In the genomic region with DNA sequence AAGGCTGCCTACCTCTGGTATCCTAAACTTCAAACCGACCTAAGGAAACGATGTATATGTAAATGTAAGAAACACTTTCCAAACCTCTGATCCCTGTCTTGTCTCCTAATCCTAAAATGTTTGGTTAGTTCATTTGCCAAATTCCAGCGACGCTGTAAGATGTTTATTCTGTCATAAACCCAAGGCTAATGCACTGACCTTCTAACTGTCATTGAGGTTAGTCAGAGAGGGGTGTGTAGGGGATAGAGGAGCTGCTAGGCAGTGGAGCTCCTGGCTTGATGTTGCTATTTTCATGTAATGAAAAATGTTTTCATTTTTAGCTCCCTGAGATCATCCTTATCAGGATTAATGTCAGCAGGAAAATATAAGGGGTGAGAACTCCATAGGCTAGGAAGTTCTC, we compare ENCODE assay signal across 29 mouse cellular contexts.
DNase-seq lines count a peak whose midpoint lies in the region; ATAC-seq and TF ChIP-seq lines count a peak whose summit lies in the region.
"Had no signal": no experiment of that assay in that cellular context is flagged by ENCODE, and none has a peak within 500 bp of the region (broad histone marks: within the 10 kb centered on the region; RNA-seq: fewer than 3 reads in every experiment).

No protein-coding gene starts in this region.

- no peak for TF ChIP-seq CTCF in lung, embryonic 14.5 days (IDR thresholded peaks at IDR 0.05; ENCODE audit: low read depth)

- H3K36me3 ChIP-seq in lung, embryonic 14.5 days (ENCODE audit: insufficient read depth) = no peaks in the 10 kb centered on the region
- H3K36me3 ChIP-seq: hindbrain, embryonic 15.5 days; limb, embryonic 15.5 days; liver, embryonic 15.5 days; midbrain, embryonic 10.5 days; midbrain, embryonic 15.5 days had no signal

- no peak overlapping the region for H3K4me2 ChIP-seq in lung, embryonic 14.5 days
- H3K4me2 ChIP-seq: heart, embryonic 11.5 days; hindbrain, embryonic 15.5 days; limb, embryonic 15.5 days; liver, embryonic 15.5 days; midbrain, embryonic 15.5 days had no signal

- H3K4me3 ChIP-seq in lung, embryonic 14.5 days (ENCODE audit: low read depth, low read length) = no peak overlapping the region
- H3K4me3 ChIP-seq: hindbrain, embryonic 15.5 days; layer of hippocampus, adult 2 months; left cerebral cortex, adult 2 months; limb, embryonic 15.5 days; liver, embryonic 15.5 days; midbrain, embryonic 10.5 days; midbrain, embryonic 15.5 days had no signal

- peak overlapping the region; percentile 55; the same call in 1 of the 2 replicates for H3K27ac ChIP-seq in lung, embryonic 14.5 days (ENCODE audit: low read depth)
- H3K27ac ChIP-seq: hindbrain, embryonic 15.5 days; layer of hippocampus, adult 2 months; left cerebral cortex, adult 2 months; limb, embryonic 15.5 days; liver, embryonic 15.5 days; midbrain, embryonic 10.5 days; midbrain, embryonic 15.5 days had no signal

- H3K4me1 ChIP-seq in lung, embryonic 14.5 days (ENCODE audit: insufficient read depth) = peaks cover 14% of the 10 kb centered on the region; the same call in 1 of the 2 replicates
- H3K4me1 ChIP-seq: hindbrain, embryonic 15.5 days; liver, embryonic 15.5 days; midbrain, embryonic 15.5 days had no signal

- no peak overlapping the region for H3K9ac ChIP-seq in lung, embryonic 14.5 days
- H3K9ac ChIP-seq: hindbrain, embryonic 15.5 days; limb, embryonic 15.5 days; liver, embryonic 15.5 days; midbrain, embryonic 15.5 days had no signal

- ATAC-seq in lung, embryonic 14.5 days (ENCODE audit: insufficient read depth) = peak; percentile 78
- ATAC-seq: CD4-positive, CD25-positive, alpha-beta regulatory T cell, adult 4 months; forebrain, embryonic 14.5 days; inflammation-experienced regulatory T-cells, adult 6 months; lung, postnatal 0 days; midbrain, embryonic 15.5 days had no signal

- no peaks in the 10 kb centered on the region; the same call in 1 of the 2 replicates for H3K9me3 ChIP-seq in lung, embryonic 14.5 days (ENCODE audit: low read depth, low read length)
- H3K9me3 ChIP-seq: hindbrain, embryonic 15.5 days; limb, embryonic 15.5 days; liver, embryonic 15.5 days; midbrain, embryonic 10.5 days; midbrain, embryonic 15.5 days had no signal

- DNase-seq in adrenal gland, adult 8-10 months = peak; percentile 2
- no peak for DNase-seq in adrenal gland, adult 18-20 months (ENCODE audit: low spot score in 2 of 2)
- DNase-seq in lung, embryonic 14.5 days = peak; percentile 63
- DNase-seq in lung, postnatal 36 days = no peak
- DNase-seq in 3T3-L1 (ENCODE audit: low read depth, low spot score) = peak; percentile 39
- peak; percentile 8 for DNase-seq in adrenal gland, postnatal 14 days
- no peak for DNase-seq in urinary bladder, adult 18-20 months (ENCODE audit: low spot score in 2 of 2)
- no peak for DNase-seq in spleen, postnatal 4 days (ENCODE audit: low spot score in 2 of 2)
- DNase-seq: cerebellum, adult 9-10 months; cerebellum, postnatal 36 days; gastrocnemius, postnatal 25 days; heart, adult 11 months; heart, postnatal 4 days; kidney, adult 11 months; kidney, postnatal 36 days; right cerebral cortex, postnatal 4 days; thymus, postnatal 14 days had no signal

- WGBS in lung, embryonic 14.5 days = 11% methylated on average over 4 of the region's 4 CpGs

- no peaks in the 10 kb centered on the region for H3K27me3 ChIP-seq in lung, embryonic 14.5 days (ENCODE audit: insufficient read depth, low read length)
- H3K27me3 ChIP-seq: hindbrain, embryonic 15.5 days; limb, embryonic 15.5 days; liver, embryonic 15.5 days; midbrain, embryonic 15.5 days had no signal

Comparison
In these comparisons a context has a peak if more than half of its experiments do, and no peak if none do; other contexts are left out.
1. DNase-seq: peak in adrenal gland, adult 8-10 months (single experiment), lung, embryonic 14.5 days (single experiment), 3T3-L1 (single experiment) and adrenal gland, postnatal 14 days (single experiment); none in adrenal gland, adult 18-20 months (0 of 2), lung, postnatal 36 days (single experiment), urinary bladder, adult 18-20 months (0 of 2) and spleen, postnatal 4 days (0 of 2).